Mouse (Mus musculus): ENCODE results near the gene Ski.

DNA sequence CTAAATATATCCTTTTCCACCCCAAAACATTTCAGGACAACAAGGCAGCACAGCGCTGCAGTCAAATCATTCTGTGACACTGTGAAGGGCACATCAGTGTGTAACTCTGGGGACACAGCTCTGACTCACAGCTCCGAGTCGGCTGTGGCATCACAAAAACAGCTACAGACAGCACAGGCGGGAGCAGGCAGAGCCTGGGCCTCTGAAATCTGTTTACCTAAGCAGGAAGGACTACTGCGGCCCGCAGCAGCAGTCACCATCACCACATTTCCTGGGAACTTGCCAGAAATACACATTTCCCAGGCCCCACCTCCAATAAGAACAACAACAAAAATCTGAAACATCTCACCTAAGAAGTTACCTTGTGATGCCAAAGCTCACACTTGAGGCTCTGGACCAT is 24.7 kb downstream of the Ski start:
- TF ChIP-seq GATA1 (IDR thresholded peaks at IDR 0.05; ENCODE audit: low read length) = no peak
- TF ChIP-seq TAL1 (IDR thresholded peaks at IDR 0.05; ENCODE audit: low read length) = no peak

Data from erythroblast, embryonic 14.5 days (primary cell).